Mouse (Mus musculus): ENCODE measurements around the gene Scamp4. TPM values are rescaled to one million over a fixed set of nuclear protein-coding genes. Genes with fewer than 3 reads are reported as not detected.

Scamp4 gene
- polyA plus RNA-seq (2015; fragmentation: Nextera tagmentation; extraction: Ambion mirVana), result 30.5 and 36.5 TPM in 2 replicates

DNA sequence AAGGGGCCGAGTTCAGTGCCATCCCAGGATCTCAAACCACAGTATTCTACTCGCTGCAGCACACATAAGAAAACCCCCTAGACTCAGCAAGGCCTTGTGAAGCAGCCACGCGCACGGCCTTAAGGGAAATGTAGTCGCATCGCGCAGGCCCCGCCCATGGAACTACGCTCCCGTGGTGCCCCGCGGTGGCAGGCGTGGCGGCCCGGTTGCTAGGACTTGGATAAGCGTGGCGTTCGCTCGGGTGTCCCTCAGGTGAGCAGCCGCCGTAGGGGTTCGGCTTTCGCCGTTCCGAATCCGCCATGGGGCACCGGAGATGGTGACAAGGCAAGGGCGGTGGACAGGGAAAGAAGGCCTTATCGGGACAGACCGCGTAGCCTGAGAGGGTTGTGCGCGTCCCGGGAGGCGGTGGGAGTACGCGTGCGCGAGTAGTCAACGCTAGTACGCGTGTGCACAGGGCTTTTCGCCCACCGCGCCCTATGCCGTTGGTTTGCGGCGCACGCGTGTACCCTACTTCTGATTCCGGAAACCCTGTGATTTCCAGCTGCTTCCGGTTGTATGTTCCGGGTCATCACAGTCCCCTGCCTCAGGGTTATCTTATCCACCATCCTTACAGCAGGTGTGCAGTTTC is at the start of gene Scamp4, which contains the start of gene Adat3:
Gene Scamp4 (plus strand): TSS at position 175 of the 628 bp plus-strand sequence.
Gene Adat3 (plus strand): TSS at position 183 of the 628 bp plus-strand sequence.

DNA sequence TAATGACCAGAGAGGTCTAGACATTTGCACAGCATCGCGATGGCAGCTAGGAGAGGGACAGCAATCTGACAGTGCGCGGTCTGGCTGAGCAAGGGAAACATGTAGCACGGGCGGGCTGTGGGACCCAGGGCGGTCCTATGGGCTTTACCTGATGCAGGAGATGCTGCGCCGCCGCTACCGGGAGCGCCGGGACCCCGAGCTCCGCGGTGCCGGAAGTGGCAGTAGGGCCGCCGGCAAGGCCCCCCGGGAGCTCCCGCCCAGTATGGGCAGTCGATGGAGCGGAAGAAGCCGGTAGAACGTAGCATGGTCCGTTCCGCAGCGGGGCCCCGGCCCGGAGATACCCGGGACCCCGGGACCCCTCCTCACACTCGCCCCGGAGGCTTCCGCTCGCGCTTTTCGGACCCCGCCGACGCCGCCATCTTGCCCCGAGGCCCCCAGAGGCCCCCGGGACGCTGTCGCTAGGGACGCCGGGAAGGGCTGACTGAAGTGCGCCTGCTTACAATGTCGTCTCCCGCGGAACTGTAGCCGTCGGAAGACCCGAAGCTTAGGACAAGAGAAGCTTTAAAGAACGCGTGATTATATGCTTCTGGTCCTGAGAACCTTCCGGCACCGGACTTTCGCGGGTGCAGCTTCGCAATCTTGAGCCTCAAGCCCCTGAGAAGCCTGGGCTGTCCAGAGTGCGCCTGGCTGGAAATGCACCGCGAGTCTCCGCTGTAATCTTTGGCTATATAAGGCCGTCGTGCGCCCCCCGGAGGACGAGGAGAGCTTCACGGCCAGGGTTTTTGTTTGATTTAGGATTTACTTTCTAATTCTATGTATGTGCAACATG is 41.3 kb upstream of the Scamp4 start, which contains the start of gene Rexo1:
Gene Rexo1 (minus strand): TSS at position 445 of the 829 bp plus-strand sequence.

DNA sequence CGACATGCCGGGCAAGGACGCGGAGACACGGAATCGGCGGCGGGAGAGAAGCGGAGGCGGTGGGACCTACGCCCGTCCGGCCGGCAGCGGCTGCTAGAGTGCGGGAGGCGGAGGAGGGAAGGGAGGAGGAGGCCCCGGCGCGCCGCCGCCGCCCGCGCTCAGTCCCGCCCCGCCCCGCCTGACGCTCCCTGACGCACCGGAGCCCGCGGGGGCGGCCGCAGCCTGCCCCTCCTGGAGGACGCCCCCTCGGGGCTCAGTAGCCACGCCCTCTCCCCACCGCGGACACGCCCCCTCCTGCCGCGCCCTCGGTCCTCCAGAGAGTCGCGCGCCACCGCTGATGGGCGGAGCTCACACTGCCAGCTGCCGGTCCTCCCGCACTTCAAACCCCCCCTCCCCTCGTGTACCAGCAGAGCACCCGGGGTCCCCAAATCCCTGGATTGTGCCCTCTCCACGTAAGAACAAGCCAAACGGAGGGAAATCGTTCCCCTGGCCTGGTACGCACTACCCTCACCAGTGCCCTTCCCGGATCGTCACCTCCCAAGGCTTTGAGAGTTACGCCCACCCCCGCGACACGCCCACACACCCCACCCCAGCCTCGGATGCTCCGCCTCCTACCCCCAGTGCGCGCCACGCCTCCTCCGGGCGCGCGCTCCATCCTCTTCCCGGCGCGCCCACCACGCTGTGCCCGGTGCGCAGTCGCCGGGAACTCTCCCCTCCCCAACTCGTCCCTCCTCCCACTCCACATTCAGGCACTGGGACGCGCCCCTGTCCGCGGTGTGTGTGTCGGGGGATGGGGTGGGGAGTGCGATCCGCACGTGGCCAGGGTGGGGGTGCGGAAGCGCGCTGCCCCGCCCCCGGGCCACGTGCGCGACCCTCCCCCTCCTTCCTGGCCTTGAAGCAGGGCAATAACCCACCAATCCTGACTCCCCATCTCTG is 25.2 kb upstream of the Scamp4 start, which contains the start of gene Klf16:
Gene Klf16 (minus strand): TSS at position 127 of the 936 bp plus-strand sequence.

DNA sequence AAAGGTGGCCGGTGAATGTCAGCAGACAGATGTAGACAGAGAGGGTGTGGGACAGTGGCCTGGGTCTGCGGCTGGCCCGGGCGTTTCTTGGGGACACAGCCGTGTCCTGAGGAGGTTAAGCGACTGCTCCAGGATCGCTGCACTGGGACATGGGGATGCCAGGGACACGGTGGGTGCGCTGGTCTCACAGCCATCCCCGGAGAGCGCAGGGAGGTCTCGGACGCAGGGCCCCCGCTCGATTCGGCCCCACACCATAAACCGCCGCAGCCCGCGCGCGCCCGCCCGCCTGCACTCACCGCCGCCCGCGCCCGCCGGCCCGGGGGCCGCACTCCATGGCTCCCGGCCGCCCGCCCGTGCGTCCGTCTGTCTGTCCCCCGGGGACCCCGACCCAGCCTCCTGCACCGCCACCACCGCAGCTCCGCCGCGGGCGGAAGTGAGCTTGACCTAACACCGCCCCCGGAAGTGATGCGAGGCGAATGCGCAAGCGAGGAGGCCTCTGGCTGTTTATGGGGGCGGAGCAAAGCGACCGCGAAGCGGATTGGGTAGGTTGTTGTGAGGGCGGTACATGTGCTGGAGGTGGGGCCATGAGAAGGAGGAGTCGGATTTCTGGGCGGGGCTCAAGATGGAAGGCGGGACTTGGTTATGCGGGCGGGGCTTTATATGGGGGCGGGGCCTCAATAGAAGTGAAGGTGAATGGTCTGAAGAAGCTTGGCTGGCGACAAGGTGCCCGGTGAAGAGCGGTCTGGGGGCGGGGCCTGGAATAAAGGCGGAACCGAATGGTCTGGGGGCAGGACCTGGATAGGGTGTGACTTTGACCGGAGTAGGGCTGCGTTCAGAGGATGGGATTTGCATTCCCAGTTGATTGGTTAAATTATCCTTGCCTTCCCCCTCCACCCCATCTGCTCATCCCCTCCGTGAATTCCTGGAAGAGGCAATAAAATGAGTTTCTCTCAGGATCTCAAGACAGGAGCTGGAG is 12.5 kb upstream of the Scamp4 start, which contains the start of gene Abhd17a:
Gene Abhd17a (minus strand): TSS at position 463 of the 976 bp plus-strand sequence.

DNA sequence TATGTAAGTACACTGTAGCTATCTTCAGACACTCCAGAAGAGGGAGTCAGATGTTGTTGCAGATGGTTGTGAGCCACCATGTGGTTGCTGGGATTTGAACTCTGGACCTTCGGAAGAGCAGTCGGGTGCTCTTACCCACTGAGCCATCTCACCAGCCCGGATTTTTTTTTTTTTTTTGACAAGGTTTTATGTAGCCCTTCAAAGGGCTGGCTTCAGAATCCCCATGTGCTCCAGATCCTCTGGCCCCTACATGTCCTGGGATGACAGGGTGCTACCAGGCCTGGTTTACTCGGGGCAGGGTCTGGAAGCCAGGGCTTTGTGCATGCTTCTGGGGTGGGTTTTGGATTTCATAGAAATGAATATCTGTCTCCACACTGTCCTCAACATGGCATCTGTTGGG is 3.0 kb downstream of the Scamp4 start, which contains the start of gene Gm49322:
Gene Gm49322 (plus strand): TSS at position 301 of the 400 bp plus-strand sequence.

DNA sequence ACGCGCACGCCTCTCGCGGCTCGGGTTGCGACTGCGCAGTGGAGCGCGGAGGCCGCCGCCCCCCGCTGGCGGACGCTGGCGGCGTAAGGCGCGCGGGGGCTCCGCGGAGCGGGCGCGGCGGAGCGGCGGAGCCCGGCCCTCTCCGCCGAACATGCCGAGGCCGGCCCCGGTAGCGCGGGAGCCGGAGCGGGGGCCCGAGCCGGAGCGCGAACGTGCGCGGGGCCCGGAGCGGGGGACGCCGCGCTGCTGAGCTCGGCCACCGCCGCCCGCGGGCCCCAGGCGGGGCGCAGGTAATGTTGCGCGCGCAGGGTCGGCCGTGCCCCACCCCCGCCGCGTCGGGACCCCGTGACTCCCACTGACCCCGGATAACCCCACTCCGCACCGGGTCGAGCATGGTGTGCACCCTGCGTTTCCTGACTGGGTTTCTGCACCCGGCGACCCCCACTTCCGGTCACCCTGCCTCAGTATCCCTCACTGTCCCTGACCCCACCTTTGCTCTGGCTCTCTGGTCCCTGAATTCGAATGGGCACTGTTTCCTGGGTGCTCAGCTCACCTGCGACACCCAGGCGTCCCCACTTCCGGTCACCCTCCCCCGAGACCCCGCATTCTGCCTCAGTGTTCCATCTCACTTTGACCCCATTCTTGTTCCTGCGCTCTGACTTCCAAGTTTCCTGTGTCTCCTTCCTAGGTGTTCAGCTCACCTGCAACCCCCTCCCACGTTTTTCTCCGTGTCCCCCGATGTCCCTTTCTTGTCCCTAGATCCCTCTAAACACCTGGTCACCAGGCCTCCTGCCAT is 20.2 kb downstream of the Scamp4 start, which contains the start of gene Csnk1g2:
Gene Csnk1g2 (plus strand): TSS at position 178 of the 796 bp plus-strand sequence.

DNA sequence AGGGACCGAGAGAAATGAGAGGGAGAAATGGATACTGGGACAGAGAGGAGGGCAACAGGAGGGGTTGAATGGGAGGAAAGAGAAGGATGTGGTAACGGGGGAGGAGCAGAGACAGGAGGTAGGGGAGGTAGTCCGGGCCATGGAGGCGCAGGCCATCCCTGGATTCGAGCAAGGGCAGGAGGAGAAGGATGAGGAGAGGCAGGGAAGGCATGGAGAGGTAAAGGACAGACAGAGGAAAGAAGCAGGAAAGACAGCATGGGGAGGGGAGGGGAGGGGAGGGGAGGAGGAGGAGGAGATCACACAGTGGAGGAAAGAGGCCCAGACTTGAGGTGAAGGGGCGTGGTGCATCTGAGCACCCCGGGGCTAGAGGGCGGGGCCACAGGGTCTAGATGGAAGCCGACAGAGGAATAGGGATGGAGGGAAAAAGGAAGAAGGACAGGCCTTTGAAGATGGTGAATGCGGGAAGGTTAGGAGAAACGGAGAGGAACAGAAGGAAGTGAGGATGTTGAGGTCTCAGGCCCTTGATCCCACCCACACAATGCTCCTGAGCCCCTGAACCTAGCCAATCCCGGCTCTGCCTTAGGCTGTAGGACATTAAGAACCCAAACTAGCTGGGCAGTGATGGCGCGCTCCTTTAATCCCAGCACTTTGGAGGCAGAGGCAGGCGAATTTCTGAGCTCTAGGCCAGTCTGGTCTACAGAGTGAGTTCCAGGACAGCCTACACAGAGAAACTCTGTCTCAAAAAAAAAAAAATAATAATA is 54.4 kb downstream of the Scamp4 start, which contains the start of gene Btbd2:
Gene Btbd2 (minus strand): TSS at position 209 of the 761 bp plus-strand sequence.

Small RNAs within 50 kb of the gene (microRNA-seq; reads per million reads assigned to microRNA genes)
- 0.10 to 0.42 reads per million in 2 experiments for gene Mir6912

Other genes with a start within 250 kb of the Scamp4 start
- gene Plk5, start 246.4 kb upstream of the Scamp4 start, polyA plus RNA-seq (2015; fragmentation: Nextera tagmentation; extraction: Ambion mirVana), result 0.14 and 0.23 TPM in 2 replicates
- gene Mex3d, start 215.2 kb upstream of the Scamp4 start, polyA plus RNA-seq (2015; fragmentation: Nextera tagmentation; extraction: Ambion mirVana), result 2.8 and 3.6 TPM in 2 replicates
- gene Mbd3, start 203.3 kb upstream of the Scamp4 start, polyA plus RNA-seq (2015; fragmentation: Nextera tagmentation; extraction: Ambion mirVana), result 82.3 and 101 TPM in 2 replicates
- gene Uqcr11, start 196.0 kb upstream of the Scamp4 start, polyA plus RNA-seq (2015; fragmentation: Nextera tagmentation; extraction: Ambion mirVana), result 1,315 and 1,562 TPM in 2 replicates
- 28.8 and 33.8 TPM in 2 replicates for gene Tcf3, start 169.2 kb upstream of the Scamp4 start, polyA plus RNA-seq (2015; fragmentation: Nextera tagmentation; extraction: Ambion mirVana)
- gene Onecut3, start 108.0 kb upstream of the Scamp4 start, polyA plus RNA-seq (2015; fragmentation: Nextera tagmentation; extraction: Ambion mirVana), result not detected in 2 replicates
- 0.05 TPM in 1 of 2 replicates, not detected in the other for gene Atp8b3, start 63.7 kb upstream of the Scamp4 start, polyA plus RNA-seq (2015; fragmentation: Nextera tagmentation; extraction: Ambion mirVana)
- 7.3 TPM in 2 replicates for gene Rexo1, start 41.3 kb upstream of the Scamp4 start, polyA plus RNA-seq (2015; fragmentation: Nextera tagmentation; extraction: Ambion mirVana)
- gene Klf16, start 25.6 kb upstream of the Scamp4 start, polyA plus RNA-seq (2015; fragmentation: Nextera tagmentation; extraction: Ambion mirVana), result 2.6 and 3.2 TPM in 2 replicates
- 76.8 and 93.8 TPM in 2 replicates for gene Abhd17a, start 12.5 kb upstream of the Scamp4 start, polyA plus RNA-seq (2015; fragmentation: Nextera tagmentation; extraction: Ambion mirVana)
- 2.5 and 3.5 TPM in 2 replicates for gene Adat3, start within 50 bp of the Scamp4 start, polyA plus RNA-seq (2015; fragmentation: Nextera tagmentation; extraction: Ambion mirVana)
- 0.87 and 1.2 TPM in 2 replicates for gene Gm49322, start 3.1 kb downstream of the Scamp4 start, polyA plus RNA-seq (2015; fragmentation: Nextera tagmentation; extraction: Ambion mirVana)
- 93.0 and 102 TPM in 2 replicates for gene Csnk1g2, start 20.0 kb downstream of the Scamp4 start, polyA plus RNA-seq (2015; fragmentation: Nextera tagmentation; extraction: Ambion mirVana)
- 31.9 and 36.3 TPM in 2 replicates for gene Btbd2, start 54.2 kb downstream of the Scamp4 start, polyA plus RNA-seq (2015; fragmentation: Nextera tagmentation; extraction: Ambion mirVana)
- 132 and 139 TPM in 2 replicates for gene Mknk2, start 75.2 kb downstream of the Scamp4 start, polyA plus RNA-seq (2015; fragmentation: Nextera tagmentation; extraction: Ambion mirVana)
- 19.4 and 20.4 TPM in 2 replicates for gene Mob3a, start 99.1 kb downstream of the Scamp4 start, polyA plus RNA-seq (2015; fragmentation: Nextera tagmentation; extraction: Ambion mirVana)
- gene Izumo4, start 99.3 kb downstream of the Scamp4 start, polyA plus RNA-seq (2015; fragmentation: Nextera tagmentation; extraction: Ambion mirVana), result 7.5 and 10.2 TPM in 2 replicates
- gene Ap3d1, start 139.4 kb downstream of the Scamp4 start, polyA plus RNA-seq (2015; fragmentation: Nextera tagmentation; extraction: Ambion mirVana), result 31.6 and 35.9 TPM in 2 replicates
- gene Dot1l, start 152.3 kb downstream of the Scamp4 start, polyA plus RNA-seq (2015; fragmentation: Nextera tagmentation; extraction: Ambion mirVana), result 8.6 and 10.6 TPM in 2 replicates
- gene Sf3a2, start 195.3 kb downstream of the Scamp4 start, polyA plus RNA-seq (2015; fragmentation: Nextera tagmentation; extraction: Ambion mirVana), result 28.5 and 34.2 TPM in 2 replicates
- 44.2 and 55.6 TPM in 2 replicates for gene Plekhj1, start 195.8 kb downstream of the Scamp4 start, polyA plus RNA-seq (2015; fragmentation: Nextera tagmentation; extraction: Ambion mirVana)
- not detected in 2 replicates for gene Amh, start 202.4 kb downstream of the Scamp4 start, polyA plus RNA-seq (2015; fragmentation: Nextera tagmentation; extraction: Ambion mirVana)
- gene Jsrp1, start 210.6 kb downstream of the Scamp4 start, polyA plus RNA-seq (2015; fragmentation: Nextera tagmentation; extraction: Ambion mirVana), result 278 and 284 TPM in 2 replicates
- gene Oaz1, start 223.8 kb downstream of the Scamp4 start, polyA plus RNA-seq (2015; fragmentation: Nextera tagmentation; extraction: Ambion mirVana), result 1,304 and 1,343 TPM in 2 replicates
- gene Lingo3, start 241.2 kb downstream of the Scamp4 start, polyA plus RNA-seq (2015; fragmentation: Nextera tagmentation; extraction: Ambion mirVana), result 8.9 and 10.0 TPM in 2 replicates